Mouse (Mus musculus) heart, embryonic 10.5 days (tissue): ENCODE results near the gene Itga9. TPM values are rescaled to one million over a fixed set of nuclear protein-coding genes. Genes with fewer than 3 reads are reported as not detected.

Source experiments
- DNase-seq: peaks from one replicate; pipeline ENCODE4 v3.0.0-alpha.2; 2017; ENCODE audit warnings: low spot score
- H3K27ac ChIP-seq: fragments of 300-500 bp; sonication (generic); 2 replicates; pipeline ENCODE4 v1.5.1; 2016; ENCODE audit warnings: mild to moderate bottlenecking
- H3K27me3 ChIP-seq: fragments of 300-500 bp; sonication (generic); 2 replicates; pipeline ENCODE4 v1.6.1; 2016; ENCODE audit warnings: mild to moderate bottlenecking; ENCODE audit not compliant: poor library complexity, insufficient read depth, severe bottlenecking
- H3K36me3 ChIP-seq: fragments of 300-500 bp; sonication (generic); 2 replicates; pipeline ENCODE4 v1.6.1; 2016; ENCODE audit warnings: mild to moderate bottlenecking, moderate library complexity
- H3K4me1 ChIP-seq: fragments of 300-500 bp; sonication (generic); 2 replicates; pipeline ENCODE4 v1.6.1; 2016; ENCODE audit warnings: mild to moderate bottlenecking
- H3K4me3 ChIP-seq: fragments of 300-500 bp; sonication (generic); 2 replicates; pipeline ENCODE4 v1.5.1; 2016; ENCODE audit warnings: mild to moderate bottlenecking, moderate library complexity
- H3K9me3 ChIP-seq: fragments of 300-500 bp; sonication (generic); 2 replicates; pipeline ENCODE4 v1.6.1; 2016; ENCODE audit warnings: mild to moderate bottlenecking, moderate library complexity
- WGBS: fragments of 180-500 bp; shearing (Covaris S2); methylation state at CpG from one replicate; pipeline ENCODE4 v1.1.7; 2016; 5-methylcytosine and 5-hydroxymethylcytosine counted together
- polyA plus RNA-seq: library from polyadenylated mRNA; unstranded; fragments of >200 nt; fragmentation: Nextera tagmentation; extraction: Ambion mirVana; gene quantifications from 2 replicates; pipeline ENCODE4 v1.2.1, GENCODE M21; 2016

The Itga9 gene
- polyA plus RNA-seq, 1 experiment from 2014 or later = 8.9 TPM

- no peak for DNase-seq
- H3K9me3 ChIP-seq = no peaks in the 10 kb centered on the region
- peaks cover 6% of the 10 kb centered on the region; the same call in 1 of the 2 replicates for H3K36me3 ChIP-seq
- no peak overlapping the region for H3K27ac ChIP-seq
- 86% methylated on average over 8 of the region's 8 CpGs for WGBS
- H3K4me3 ChIP-seq = no peak overlapping the region
- H3K27me3 ChIP-seq = no peaks in the 10 kb centered on the region
- peaks cover 15% of the 10 kb centered on the region; the same call in 1 of the 2 replicates for H3K4me1 ChIP-seq
These were observed 281.2 kb downstream of the Itga9 start for GRCm38 (mm10) chr9:118887734-118888133.

GRCm38 (mm10) chr9:118890149-118890548, 283.7 kb downstream of the Itga9 start:
- peaks cover 14% of the 10 kb centered on the region; the same call in 1 of the 2 replicates for H3K36me3 ChIP-seq
- H3K9me3 ChIP-seq = no peaks in the 10 kb centered on the region
- H3K27ac ChIP-seq = no peak overlapping the region
- DNase-seq = no peak
- 86% methylated on average over 4 of the region's 4 CpGs for WGBS
- peaks cover 15% of the 10 kb centered on the region; the same call in 1 of the 2 replicates for H3K4me1 ChIP-seq
- H3K27me3 ChIP-seq = no peaks in the 10 kb centered on the region
- H3K4me3 ChIP-seq = no peak overlapping the region

DNA sequence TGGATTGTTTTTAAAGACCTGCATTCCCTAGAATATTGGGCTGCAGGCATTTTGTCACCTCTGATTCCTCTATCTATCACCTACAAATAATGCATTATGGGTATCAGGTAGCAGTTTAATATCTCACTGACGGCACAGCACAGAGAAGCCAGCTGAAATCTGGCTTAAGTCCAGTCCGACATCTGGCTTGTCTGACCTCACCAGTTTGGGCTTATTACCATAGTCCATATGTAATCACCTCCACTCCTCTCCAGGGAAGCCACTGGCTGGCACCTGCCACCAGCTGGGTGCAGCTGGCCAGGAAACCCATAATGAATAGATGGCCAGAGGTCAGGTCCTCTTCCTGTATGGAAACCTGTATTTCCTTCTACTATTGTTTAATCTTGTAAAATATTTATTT, 284.2 kb downstream of the Itga9 start:
- Histone ChIP-seq H3K27ac (no peak overlapping the region), H3K36me3 (peaks cover 14% of the 10 kb centered on the region; the same call in 1 of the 2 replicates), H3K4me1 (peaks cover 15% of the 10 kb centered on the region; the same call in 1 of the 2 replicates), H3K4me3 (no peak overlapping the region), H3K27me3 (no peaks in the 10 kb centered on the region), H3K9me3 (no peaks in the 10 kb centered on the region)
- no peak for DNase-seq
- WGBS = 58% methylated on average over 2 of the region's 2 CpGs

DNA sequence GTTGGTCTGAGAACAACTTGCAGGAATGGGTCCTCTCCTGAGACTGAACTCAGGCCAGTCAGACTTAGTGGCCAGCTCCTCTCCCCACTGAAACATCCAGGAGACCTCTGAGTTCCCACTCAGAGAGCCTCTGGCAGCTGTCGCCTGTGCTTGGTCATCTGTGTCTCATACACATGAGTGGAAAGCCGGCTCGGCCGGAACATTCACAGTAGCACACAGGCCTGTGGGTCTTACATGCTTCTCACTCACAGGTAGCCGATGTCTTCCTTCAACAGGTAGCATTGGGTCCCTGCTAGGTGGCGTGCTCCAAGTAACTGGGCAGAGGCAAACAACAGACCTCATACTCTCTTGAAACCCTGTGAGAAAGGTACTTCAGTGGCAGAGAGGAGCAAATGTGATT, 284.6 kb downstream of the Itga9 start:
- 87% methylated on average over 6 of the region's 6 CpGs for WGBS
- no peak for DNase-seq
- H3K9me3 ChIP-seq = no peaks in the 10 kb centered on the region
- no peaks in the 10 kb centered on the region for H3K27me3 ChIP-seq
- H3K36me3 ChIP-seq = peaks cover 14% of the 10 kb centered on the region; the same call in 1 of the 2 replicates
- no peak overlapping the region for H3K4me3 ChIP-seq
- H3K27ac ChIP-seq = 0 out of 2 replicates have a peak overlapping the region, but pooled peaks have one; percentile 32
- H3K4me1 ChIP-seq = peaks cover 15% of the 10 kb centered on the region; the same call in 1 of the 2 replicates

GRCm38 (mm10) chr9:118891593-118891992, 285.1 kb downstream of the Itga9 start:
- H3K36me3 ChIP-seq = peaks cover 14% of the 10 kb centered on the region; the same call in 1 of the 2 replicates
- H3K4me1 ChIP-seq = peaks cover 15% of the 10 kb centered on the region; the same call in 1 of the 2 replicates
- H3K27me3 ChIP-seq = no peaks in the 10 kb centered on the region
- no peak overlapping the region for H3K4me3 ChIP-seq
- no peak for DNase-seq
- 81% methylated on average over 9 of the region's 9 CpGs for WGBS
- no peaks in the 10 kb centered on the region for H3K9me3 ChIP-seq
- 0 out of 2 replicates have a peak overlapping the region, but pooled peaks have one; percentile 32 for H3K27ac ChIP-seq

GRCm38 (mm10) chr9:118895101-118895500, 288.6 kb downstream of the Itga9 start:
- no peak for DNase-seq
- H3K4me1 ChIP-seq = peaks cover 15% of the 10 kb centered on the region
- H3K27me3 ChIP-seq = no peaks in the 10 kb centered on the region
- H3K36me3 ChIP-seq = peaks cover 21% of the 10 kb centered on the region
- 84% methylated on average over 2 of the region's 2 CpGs for WGBS
- no peaks in the 10 kb centered on the region for H3K9me3 ChIP-seq
- H3K4me3 ChIP-seq = no peak overlapping the region
- H3K27ac ChIP-seq = no peak overlapping the region

- WGBS = 81% methylated on average over 2 of the region's 2 CpGs
- Histone ChIP-seq H3K36me3 (peaks cover 12% of the 10 kb centered on the region), H3K27ac (no peak overlapping the region), H3K27me3 (no peaks in the 10 kb centered on the region), H3K4me3 (no peak overlapping the region), H3K4me1 (peaks cover 4% of the 10 kb centered on the region), H3K9me3 (no peaks in the 10 kb centered on the region)
- DNase-seq = no peak
These were observed 294.2 kb downstream of the Itga9 start for GRCm38 (mm10) chr9:118900677-118901076.

DNA sequence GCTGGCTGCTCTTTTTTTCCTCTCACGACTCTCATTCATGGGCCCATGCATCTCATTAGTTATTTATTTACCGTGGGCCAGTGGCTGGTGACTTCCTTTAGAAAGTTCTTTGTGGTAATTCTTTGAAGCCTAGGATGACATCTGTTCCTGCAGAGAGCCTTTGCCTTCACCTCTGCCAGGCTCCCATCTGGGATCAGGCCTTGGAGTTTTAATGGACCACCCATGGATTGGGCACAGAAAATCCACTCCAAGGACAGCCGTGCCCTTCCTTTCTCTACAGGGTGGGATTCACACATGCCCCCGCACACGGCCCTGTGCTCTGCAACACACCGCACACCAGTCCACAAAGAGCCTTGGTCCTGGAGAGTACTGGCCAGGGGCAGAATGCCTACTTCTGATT, 295.4 kb downstream of the Itga9 start:
- Histone ChIP-seq H3K4me3 (no peak overlapping the region), H3K36me3 (peaks cover 11% of the 10 kb centered on the region), H3K4me1 (peaks cover 4% of the 10 kb centered on the region), H3K27me3 (no peaks in the 10 kb centered on the region), H3K27ac (no peak overlapping the region), H3K9me3 (no peaks in the 10 kb centered on the region)
- WGBS = 71% methylated on average over 6 of the region's 6 CpGs
- DNase-seq = no peak

GRCm38 (mm10) chr9:118907934-118908620, 301.6 kb downstream of the Itga9 start:
- peak; percentile 86 for DNase-seq
- H3K27me3 ChIP-seq = no peaks in the 10 kb centered on the region
- no peaks in the 10 kb centered on the region for H3K36me3 ChIP-seq
- no peak overlapping the region for H3K4me3 ChIP-seq
- H3K4me1 ChIP-seq = peaks cover 6% of the 10 kb centered on the region
- no peaks in the 10 kb centered on the region for H3K9me3 ChIP-seq
- WGBS = 51% methylated on average over 18 of the region's 18 CpGs
- no peak overlapping the region for H3K27ac ChIP-seq

DNA sequence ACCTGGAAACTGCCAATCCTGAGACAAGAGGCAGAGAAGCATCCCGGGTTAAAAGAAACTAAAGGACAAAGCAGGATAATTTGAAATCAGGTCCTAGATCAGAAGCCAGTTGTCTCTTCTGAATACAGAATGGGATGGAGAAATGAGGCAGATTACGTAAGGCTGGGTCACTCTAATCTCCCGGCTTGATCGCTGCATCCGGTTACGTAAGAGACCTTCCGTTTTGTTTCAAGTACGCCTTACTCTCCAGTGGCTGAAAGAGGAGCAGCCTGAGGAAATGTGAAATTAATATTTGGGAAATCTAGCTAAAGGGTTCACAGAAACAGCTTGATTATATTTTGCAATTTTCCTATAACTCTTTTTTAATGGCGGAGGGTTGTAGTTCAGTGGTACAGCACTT, 306.6 kb downstream of the Itga9 start:
- no peaks in the 10 kb centered on the region for H3K36me3 ChIP-seq
- H3K4me3 ChIP-seq = no peak overlapping the region
- DNase-seq = no peak
- H3K27me3 ChIP-seq = no peaks in the 10 kb centered on the region
- H3K27ac ChIP-seq = no peak overlapping the region
- 92% methylated on average over 9 of the region's 9 CpGs for WGBS
- H3K4me1 ChIP-seq = peaks cover 10% of the 10 kb centered on the region
- H3K9me3 ChIP-seq = no peaks in the 10 kb centered on the region

DNA sequence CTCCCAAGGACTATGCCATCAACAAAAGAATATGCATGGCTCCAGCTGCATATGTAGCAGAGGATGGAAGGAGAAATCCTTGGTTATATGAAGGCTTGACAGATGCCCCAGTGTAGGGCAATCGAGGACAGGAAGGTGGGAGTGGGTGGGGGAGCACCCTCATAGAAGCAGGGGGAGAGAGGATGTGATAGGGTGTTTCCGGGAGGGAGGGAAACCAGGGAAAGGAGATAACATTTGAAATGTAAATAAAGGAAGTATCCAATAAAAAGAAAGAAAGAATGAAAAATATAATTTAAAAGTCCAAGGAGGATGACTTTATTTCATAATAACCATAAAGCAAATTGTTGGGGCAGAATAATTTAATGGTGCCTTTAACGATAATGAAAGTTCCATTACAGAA, 307.1 kb downstream of the Itga9 start:
- no peaks in the 10 kb centered on the region for H3K36me3 ChIP-seq
- H3K27me3 ChIP-seq = peaks cover 4% of the 10 kb centered on the region; the same call in 1 of the 2 replicates
- H3K27ac ChIP-seq = no peak overlapping the region
- no peak for DNase-seq
- H3K9me3 ChIP-seq = no peaks in the 10 kb centered on the region
- H3K4me1 ChIP-seq = peaks cover 8% of the 10 kb centered on the region; the same call in 1 of the 2 replicates
- no peak overlapping the region for H3K4me3 ChIP-seq
- WGBS = 70% methylated on average over 3 of the region's 3 CpGs

DNA sequence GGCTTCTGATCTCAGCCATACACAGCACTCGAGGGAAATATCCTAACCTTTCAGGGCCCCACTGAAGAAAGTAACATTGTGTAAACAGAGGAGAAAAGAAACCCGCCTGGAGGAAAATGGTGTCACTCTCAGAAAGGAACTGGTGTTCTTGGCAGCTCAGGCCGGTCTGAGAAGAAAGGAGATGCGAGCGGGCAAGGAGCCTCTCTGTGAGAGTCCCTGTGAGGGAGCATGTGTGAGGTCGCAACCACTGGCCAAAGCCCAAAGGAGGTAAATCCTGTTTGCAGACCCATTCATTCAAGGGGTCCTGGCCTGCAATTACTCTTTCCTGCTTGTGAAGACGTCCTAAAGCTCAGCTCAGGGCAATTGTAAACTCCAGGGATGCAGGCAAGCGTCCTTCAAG, 308.1 kb downstream of the Itga9 start:
- WGBS = 52% methylated on average over 8 of the region's 8 CpGs
- Histone ChIP-seq H3K27me3 (peaks cover 9% of the 10 kb centered on the region; the same call in 1 of the 2 replicates), H3K9me3 (no peaks in the 10 kb centered on the region), H3K27ac (no peak overlapping the region), H3K4me3 (no peak overlapping the region), H3K36me3 (no peaks in the 10 kb centered on the region), H3K4me1 (peaks cover 8% of the 10 kb centered on the region; the same call in 1 of the 2 replicates)
- no peak for DNase-seq

DNA sequence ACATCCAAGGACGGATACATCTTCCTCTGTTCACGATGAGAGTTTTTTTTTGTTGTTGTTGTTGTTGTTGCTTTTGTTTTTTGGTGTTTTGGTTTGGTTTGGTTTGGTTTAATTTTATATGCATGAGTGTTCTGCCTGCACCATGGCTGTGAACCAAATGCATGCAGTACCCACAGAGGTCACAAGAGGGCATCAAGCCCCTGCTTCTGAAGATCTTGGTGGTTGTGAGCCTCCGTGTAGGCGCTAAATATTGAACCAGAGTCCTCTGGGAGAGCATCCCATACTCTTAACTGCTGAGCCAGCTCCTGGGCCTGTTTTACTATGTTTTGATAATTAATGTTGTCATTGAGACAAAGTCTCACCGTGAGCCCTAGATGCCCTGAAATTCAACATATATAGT, 308.8 kb downstream of the Itga9 start:
- DNase-seq = no peak
- 45% methylated on average over 5 of the region's 5 CpGs for WGBS
- H3K27me3 ChIP-seq = peaks cover 15% of the 10 kb centered on the region; the same call in 1 of the 2 replicates

More for the DNA sequence above, 308.8 kb downstream of the Itga9 start:
- no peaks in the 10 kb centered on the region for H3K36me3 ChIP-seq
- H3K9me3 ChIP-seq = no peaks in the 10 kb centered on the region
- H3K27ac ChIP-seq = no peak overlapping the region
- no peak overlapping the region for H3K4me3 ChIP-seq
- peaks cover 8% of the 10 kb centered on the region; the same call in 1 of the 2 replicates for H3K4me1 ChIP-seq
